Mouse (Mus musculus): ENCODE results near the gene Scamp2.
A peak's percentile ranks its signal among the peaks of the same experiment; 100 is the strongest.

Gene Scamp2

DNA sequence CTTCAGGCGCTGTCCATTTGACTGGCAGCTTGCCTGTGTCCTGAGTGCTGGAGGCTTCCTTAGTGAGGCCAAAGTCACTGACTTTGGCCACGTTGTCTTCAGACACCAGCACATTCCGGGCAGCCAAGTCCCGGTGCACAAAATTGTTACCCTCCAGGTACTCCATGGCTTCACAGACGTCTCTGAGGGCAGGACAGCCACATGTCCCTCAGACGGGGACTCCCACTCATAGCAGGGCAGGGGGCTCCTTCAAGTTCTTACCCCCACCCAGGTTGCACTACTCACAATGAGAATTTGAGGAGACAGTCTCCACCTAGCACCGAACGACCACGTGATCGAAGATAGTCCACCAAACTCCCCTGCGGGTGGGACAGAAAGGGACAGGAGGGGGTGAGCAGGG lies 67.1 kb downstream of the Scamp2 start:
- no peak for DNase-seq (ENCODE audit: low read depth)

DNA sequence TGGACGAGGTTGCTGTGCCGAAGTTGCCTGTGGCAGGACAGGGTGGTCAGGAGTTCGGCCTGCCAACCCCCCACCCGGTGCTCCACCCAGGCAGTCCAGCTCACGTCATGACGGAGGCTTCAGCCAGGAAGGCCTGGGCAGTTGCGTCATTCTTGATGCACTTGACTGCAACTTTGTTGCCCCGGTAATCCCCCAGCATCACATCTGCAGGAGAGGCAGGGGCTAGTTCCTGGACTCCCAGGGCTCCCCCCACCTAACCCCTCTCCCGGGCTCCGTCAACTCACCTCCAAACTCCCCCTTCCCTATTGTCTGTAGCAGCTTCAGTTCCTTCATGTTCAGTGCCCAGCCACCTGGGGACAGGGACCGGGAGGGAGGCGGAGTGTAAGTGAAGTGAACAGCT lies 68.0 kb downstream of the Scamp2 start:
- no peak for DNase-seq (ENCODE audit: low read depth)

DNA sequence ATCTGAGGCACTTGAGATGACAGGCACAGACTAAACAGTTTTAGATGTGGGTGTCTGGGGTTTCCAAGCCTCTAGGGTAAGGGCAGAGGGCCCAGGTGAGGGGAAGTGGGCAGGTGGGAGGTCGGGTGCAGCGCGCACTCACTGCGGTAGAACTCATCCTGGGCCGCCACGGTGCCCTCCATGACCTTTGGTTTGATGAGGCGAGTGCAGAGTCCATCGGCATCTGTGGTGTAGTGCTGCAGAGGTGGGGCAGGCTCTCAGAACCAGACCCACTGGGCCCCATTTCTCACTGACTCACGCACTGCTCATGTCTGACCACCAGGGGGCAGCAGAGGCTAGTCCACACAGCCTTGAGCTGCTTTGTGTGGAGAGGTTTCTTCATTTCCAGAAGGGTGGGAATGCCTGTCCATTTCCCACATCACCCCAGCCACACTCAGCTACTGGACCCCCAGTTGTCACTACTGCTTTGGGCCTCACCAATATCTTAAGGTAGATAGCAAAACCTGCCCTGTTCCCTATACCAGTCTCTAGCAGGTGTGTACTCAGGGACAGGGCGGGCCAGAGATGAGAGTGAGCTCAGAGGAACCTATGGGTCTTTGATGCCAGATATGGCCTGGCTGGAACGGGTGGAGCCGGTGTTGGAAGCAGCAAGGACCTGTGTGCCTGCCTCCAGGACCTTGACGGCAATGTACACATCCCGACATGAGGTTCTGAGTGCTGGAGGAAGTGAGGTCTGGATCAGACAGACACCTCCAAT lies 68.6 kb downstream of the Scamp2 start:
- peak; percentile 89 for DNase-seq (ENCODE audit: low read depth)

DNA sequence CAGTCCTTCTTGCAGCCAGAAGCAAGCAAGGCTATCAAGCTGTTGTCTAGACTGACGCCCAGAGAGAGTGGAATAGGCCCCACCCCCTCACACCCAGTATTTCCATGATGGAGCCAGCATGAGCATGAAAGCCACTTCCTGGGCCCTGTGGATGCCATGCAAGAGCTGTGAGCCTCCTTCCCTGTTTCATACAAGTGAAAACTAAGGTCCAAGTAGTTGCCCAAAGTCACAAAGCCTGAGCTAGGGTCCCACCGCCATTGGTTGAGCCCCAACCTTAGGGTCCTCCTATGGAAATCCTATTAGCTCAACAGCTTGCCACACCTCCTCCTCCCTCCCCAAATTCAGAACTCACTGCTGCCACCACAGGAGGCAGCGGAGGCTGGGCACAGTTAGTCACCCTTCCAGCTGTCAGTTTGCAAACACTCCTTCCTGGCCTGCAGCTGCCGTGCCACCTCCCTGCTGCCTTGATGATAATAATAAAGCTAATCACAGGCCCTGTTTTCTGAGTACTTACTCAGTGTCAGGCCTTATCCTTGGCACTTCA lies 72.8 kb downstream of the Scamp2 start:
- peak; percentile 41 for DNase-seq (ENCODE audit: low read depth)

DNA sequence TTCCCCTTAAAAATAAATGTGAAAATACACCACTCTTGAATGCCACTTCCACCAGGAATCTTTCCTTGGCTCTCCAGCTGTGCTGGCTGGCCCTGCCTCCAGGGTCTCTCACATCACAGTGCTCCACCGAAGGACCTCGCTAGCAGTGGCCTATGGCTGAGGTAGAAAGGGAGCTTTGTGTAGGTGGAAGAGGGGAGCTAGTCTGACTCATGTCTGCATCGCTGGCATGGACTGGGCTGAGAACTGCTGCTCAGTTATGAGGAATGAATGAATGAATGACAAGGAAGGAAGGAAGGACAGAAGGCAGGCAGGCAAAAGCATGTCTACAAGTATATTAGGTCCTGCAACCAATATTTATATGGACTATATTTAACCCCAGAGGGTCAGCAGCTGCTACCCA lies 76.5 kb downstream of the Scamp2 start:
- DNase-seq (ENCODE audit: low read depth): peak; percentile 57

DNA sequence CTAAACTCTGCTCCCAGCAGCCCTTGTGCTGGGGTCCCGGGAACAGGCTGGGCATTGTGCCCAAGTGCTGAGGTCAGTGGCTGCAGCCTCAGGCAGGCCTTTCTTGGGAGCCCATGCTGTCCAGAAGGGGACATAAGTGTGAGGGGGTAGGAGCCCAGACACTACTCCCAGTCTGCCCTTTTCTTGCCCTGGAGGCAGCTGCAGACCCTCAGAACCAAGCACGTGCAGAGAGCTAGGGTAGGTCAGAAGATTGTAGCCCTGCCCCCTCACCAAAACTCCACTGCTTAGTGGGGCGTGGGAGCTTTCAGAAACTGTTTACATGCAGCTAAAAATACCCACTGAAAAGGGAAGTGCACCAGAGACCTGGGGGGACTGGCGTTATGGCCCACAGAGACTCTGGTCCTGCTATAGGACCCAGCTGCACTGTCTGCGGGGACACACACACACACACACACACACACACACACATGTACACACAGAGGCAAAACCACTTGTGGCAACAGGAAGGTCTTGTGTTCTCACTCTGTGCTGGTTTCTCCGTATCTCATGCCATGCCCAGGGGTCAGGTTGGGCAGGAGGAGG lies 77.1 kb downstream of the Scamp2 start:
- DNase-seq (ENCODE audit: low read depth): peak; percentile 69

All from NIH3T3 (cell line).